Mouse (Mus musculus) left cerebral cortex, adult 2 months (tissue): Measurements from ENCODE around the gene Krt28. TPM values are rescaled to one million over a fixed set of nuclear protein-coding genes. Genes with fewer than 3 reads are reported as not detected.
A peak's percentile ranks its signal among the peaks of the same experiment; 100 is the strongest.

Experiments used
- DNase-seq, 2 experiments: peaks; one replicate each; pipeline ENCODE4 v3.0.0; 2021 to 2022; ENCODE audit warnings: low spot score in 2 of 2, mixed read lengths in 1 of 2; ENCODE audit errors: extremely low spot score in 1 of 2
- H3K27ac ChIP-seq: fragments of 200-600 bp; 2 replicates; pipeline ENCODE4 v1.8.1; 2022
- H3K4me3 ChIP-seq: fragments of 200-600 bp; 2 replicates; pipeline ENCODE4 v1.8.1; 2022
- CTCF ChIP-seq: fragments of 200-600 bp; IDR thresholded peaks from 2 replicates; pipeline ENCODE4 v1.8.1; 2022; ENCODE audit warnings: antibody characterized with exemption, mild to moderate bottlenecking, moderate library complexity
- intact Hi-C: fragments of 180-260 bp; cut with DNase I; formaldehyde crosslinking; loops from one replicate; pipeline ENCODE4 v1.15.1; 2025
- long read RNA-seq, 2 experiments: library from polyadenylated mRNA; stranded (forward); transcript quantifications; one replicate each; pipeline ENCODE4 v2.0.0; 2021; ENCODE audit warnings: borderline mapping rate in 2 of 2
- total RNA-seq, 2 experiments: library from RNA; stranded (reverse); gene quantifications; 2 replicates each; pipeline ENCODE4 v1.2.3; 2021

Gene Krt28
- total RNA-seq: not detected
- long read RNA-seq, experiment 1, partial matches to known transcripts: 1 of 1 reads
- long read RNA-seq, experiment 1, other reads (novel, unspliced or antisense): 0 of 1 reads
- long read RNA-seq, experiment 2: 0 reads

- intact Hi-C loops: loop anchor here (5.0 kb wide), 2 partner anchors 792 to 907 kb away; no protein-coding TSS in a partner anchor
- no peak for DNase-seq
- Histone ChIP-seq H3K27ac (no peak within 1 kb of the TSS), H3K4me3 (no peak within 1 kb of the TSS)
- no peak for TF ChIP-seq CTCF
Observed at GRCm38 (mm10) chr11:99374803-99375202, at the start of gene Krt28. Krt28 (minus strand) TSS chr11:99374903.

GRCm38 (mm10) chr11:99422159-99422558, 47.5 kb upstream of the Krt28 start, which contains the start of gene Krt12:
Krt12 (minus strand) TSS chr11:99422259.
- no peak for DNase-seq
- TF ChIP-seq CTCF: no peak
- intact Hi-C loops: no loop called here
- H3K27ac ChIP-seq: peak within 1 kb of the TSS; percentile 7; the same call in 1 of the 2 replicates
- no peak within 1 kb of the TSS for H3K4me3 ChIP-seq

- Histone ChIP-seq H3K27ac (no peak overlapping the region), H3K4me3 (peak overlapping the region; percentile 28)
- intact Hi-C loops: no loop called here
- peak in 1 of 2 experiments; percentile 24 for DNase-seq
- TF ChIP-seq CTCF: no peak
Observed at GRCm38 (mm10) chr11:99420586-99420985, 45.9 kb upstream of the Krt28 start.

GRCm38 (mm10) chr11:99417819-99418218, 43.1 kb upstream of the Krt28 start:
- peak overlapping the region; percentile 43 for H3K4me3 ChIP-seq
- H3K27ac ChIP-seq: peak overlapping the region; percentile 82
- no peak for TF ChIP-seq CTCF
- DNase-seq: peak; percentile 13 to 20
- intact Hi-C loops: loop anchor here (2.0 kb wide), 1 partner anchor 25 kb away; no protein-coding TSS in a partner anchor

- no peak for TF ChIP-seq CTCF
- Histone ChIP-seq H3K4me3 (peak overlapping the region; percentile 43), H3K27ac (peak overlapping the region; percentile 82)
- DNase-seq: peak; percentile 23 to 39
- intact Hi-C loops: loop anchor here (2.0 kb wide), 1 partner anchor 24 kb away; no protein-coding TSS in a partner anchor
Observed at GRCm38 (mm10) chr11:99416902-99417301, 42.2 kb upstream of the Krt28 start.

- intact Hi-C loops: loop anchor here (5.0 kb wide), 1 partner anchor 883 kb away; no protein-coding TSS in a partner anchor
- no peak for DNase-seq
- Histone ChIP-seq H3K27ac (no peak overlapping the region), H3K4me3 (no peak overlapping the region)
- TF ChIP-seq CTCF: no peak
Observed at GRCm38 (mm10) chr11:99414463-99415147, 39.9 kb upstream of the Krt28 start.

GRCm38 (mm10) chr11:99413247-99413646, 38.5 kb upstream of the Krt28 start:
- TF ChIP-seq CTCF: peak; percentile 83
- no peak overlapping the region for H3K27ac ChIP-seq
- DNase-seq: peak; percentile 26 to 35
- H3K4me3 ChIP-seq: no peak overlapping the region
- intact Hi-C loops: loop anchor here (1.0 to 5.0 kb wide), 3 partner anchors 50 to 884 kb away; no protein-coding TSS in a partner anchor

GRCm38 (mm10) chr11:99406186-99406585, 31.5 kb upstream of the Krt28 start:
- no peak for DNase-seq
- Histone ChIP-seq H3K4me3 (no peak overlapping the region), H3K27ac (no peak overlapping the region)
- TF ChIP-seq CTCF: no peak
- intact Hi-C loops: no loop called here

- Histone ChIP-seq H3K27ac (no peak overlapping the region), H3K4me3 (no peak overlapping the region)
- intact Hi-C loops: no loop called here
- DNase-seq: no peak
- no peak for TF ChIP-seq CTCF
Observed at GRCm38 (mm10) chr11:99399956-99400549, 25.4 kb upstream of the Krt28 start.

- no peak for DNase-seq
- intact Hi-C loops: no loop called here
- no peak overlapping the region for H3K4me3 ChIP-seq
Observed at GRCm38 (mm10) chr11:99398832-99399231, 24.1 kb upstream of the Krt28 start.

GRCm38 (mm10) chr11:99398084-99398483, 23.4 kb upstream of the Krt28 start:
- no peak for DNase-seq
- no peak overlapping the region for H3K4me3 ChIP-seq
- TF ChIP-seq CTCF: no peak
- H3K27ac ChIP-seq: no peak overlapping the region
- intact Hi-C loops: no loop called here

More at GRCm38 (mm10) chr11:99398832-99399231, 24.1 kb upstream of the Krt28 start:
- no peak for TF ChIP-seq CTCF
- H3K27ac ChIP-seq: no peak overlapping the region; the same call in 1 of the 2 replicates

- H3K27ac ChIP-seq: no peak overlapping the region
- intact Hi-C loops: no loop called here
- H3K4me3 ChIP-seq: no peak overlapping the region
Observed at GRCm38 (mm10) chr11:99396661-99397060, 22.0 kb upstream of the Krt28 start.

More at GRCm38 (mm10) chr11:99396661-99397060, 22.0 kb upstream of the Krt28 start:
- TF ChIP-seq CTCF: no peak
- no peak for DNase-seq
